Mouse (Mus musculus): Measurements from ENCODE around the gene Dhcr24.

The Dhcr24 gene

DNA sequence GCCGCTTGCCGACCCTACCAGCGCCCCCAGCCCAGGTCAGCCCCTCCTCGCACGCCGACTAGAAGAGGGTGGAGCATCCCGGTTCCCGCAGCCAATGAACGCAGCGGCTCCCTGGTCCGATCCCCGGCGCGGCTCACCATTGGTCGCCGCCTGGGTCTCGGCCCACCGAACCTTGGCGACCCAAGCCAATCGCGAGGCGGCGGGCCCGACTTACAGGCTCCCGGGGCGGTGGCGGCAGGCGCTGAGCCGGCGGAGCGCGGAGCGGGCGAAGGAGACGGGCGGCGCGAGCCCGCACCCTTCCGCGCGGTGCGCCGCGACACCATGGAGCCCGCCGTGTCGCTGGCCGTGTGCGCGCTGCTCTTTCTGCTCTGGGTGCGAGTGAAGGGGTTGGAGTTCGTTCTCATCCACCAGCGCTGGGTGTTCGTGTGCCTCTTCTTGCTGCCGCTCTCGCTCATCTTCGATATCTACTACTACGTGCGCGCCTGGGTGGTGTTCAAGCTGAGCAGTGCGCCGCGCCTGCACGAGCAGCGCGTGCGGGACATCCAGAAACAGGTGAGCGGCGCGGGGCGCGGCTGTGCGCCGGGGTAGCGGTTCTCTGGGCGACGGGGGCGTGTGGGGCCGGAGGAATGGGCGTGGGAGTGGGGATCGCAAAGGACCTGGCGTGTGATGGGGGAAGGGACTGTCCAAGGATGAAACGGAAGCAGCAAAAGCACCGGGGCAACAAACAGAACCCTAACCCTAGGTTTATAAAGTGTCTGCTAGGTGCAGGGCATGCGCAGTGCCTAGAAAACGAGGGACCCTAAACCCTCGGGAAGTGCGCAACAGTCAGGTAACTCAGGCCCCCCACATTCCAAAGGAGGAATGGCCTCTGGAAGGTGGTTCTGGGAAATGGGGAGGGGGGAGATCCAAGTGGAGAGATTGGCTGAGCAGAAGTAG, at the start of gene Dhcr24:
Gene Dhcr24 (plus strand): TSS at position 193 of the 936 bp plus-strand sequence.
- peak; percentile 94 for DNase-seq

GRCm38 (mm10) chr4:106514606-106515005, 46.2 kb upstream of the Dhcr24 start:
- no peak for DNase-seq

DNA sequence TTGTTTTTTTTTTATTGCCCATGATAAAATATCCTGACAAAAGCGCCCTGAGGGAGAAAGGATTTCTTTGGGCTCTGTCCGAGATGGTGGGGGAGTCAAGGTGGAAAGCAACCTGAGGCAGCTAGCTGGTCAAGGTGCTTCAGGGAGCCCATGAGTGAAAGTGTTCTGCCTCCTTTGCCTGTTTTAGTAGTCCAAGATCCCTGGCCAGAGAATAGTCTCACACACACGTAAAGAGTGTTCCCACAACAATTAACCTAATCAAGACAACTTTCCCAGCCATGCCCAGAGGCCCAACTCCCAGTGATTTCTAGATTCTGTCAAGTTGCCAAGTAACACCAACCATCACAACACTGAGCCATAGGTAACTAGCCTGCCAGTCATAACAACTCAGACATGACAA, 38.3 kb upstream of the Dhcr24 start:
- no peak for DNase-seq

GRCm38 (mm10) chr4:106524131-106524530, 36.7 kb upstream of the Dhcr24 start:
- DNase-seq = no peak

DNA sequence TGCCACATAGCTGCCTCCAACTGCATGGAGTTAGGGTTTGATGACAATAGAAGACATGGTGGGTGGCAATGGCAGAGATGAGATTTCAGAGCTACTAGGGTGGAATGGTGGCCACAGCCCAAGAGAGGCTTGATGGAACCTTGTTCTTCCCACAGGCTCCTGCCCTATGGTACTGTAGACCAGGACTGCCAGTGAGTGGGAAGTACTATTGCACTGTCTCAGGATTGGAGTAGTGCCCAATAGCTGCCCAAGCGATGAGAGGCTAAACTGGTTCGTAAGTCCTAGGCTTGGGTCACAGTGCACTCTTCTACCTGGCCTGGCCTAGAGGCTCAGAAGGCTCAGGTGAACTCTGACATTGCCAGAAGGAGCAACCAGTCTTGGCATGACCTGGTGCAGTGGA, 35.8 kb upstream of the Dhcr24 start:
- no peak for DNase-seq

DNA sequence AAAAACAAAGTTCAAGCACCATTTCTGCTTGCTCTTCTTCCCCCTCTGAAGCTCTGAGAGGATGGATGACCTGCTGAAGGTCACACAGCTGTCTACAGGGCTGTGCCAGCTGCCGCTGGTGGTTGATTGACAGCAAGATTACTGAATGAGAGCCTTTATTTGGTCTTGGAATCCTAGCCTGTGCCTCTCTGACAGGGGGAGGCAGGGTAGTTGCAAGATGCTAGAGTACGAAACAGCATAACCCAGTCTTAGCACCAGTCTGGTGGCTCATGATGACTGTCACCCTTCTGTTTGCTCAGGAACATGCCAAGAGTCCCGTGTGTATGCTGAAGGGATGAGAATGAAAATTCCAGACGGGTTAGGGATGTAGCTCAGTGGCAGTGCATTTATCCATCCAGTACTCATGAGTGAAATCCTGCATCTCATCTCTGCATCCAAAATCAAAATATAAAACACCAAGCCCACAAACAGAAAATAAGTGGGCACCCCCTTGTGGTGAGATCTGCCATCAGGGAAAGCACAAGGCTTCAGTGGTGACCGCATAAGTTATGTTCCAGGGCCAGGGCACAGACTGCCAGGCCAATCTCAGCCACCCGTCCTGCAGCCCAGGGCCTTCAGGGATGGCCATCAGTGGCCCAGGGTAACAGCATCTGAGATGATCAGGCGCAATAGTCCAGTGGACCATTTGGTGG, 32.8 kb upstream of the Dhcr24 start:
- no peak for DNase-seq

GRCm38 (mm10) chr4:106529375-106530112, 31.3 kb upstream of the Dhcr24 start:
- peak; percentile 93 for DNase-seq

- DNase-seq = no peak
Measured at GRCm38 (mm10) chr4:106530113-106530482, 30.7 kb upstream of the Dhcr24 start.

DNA sequence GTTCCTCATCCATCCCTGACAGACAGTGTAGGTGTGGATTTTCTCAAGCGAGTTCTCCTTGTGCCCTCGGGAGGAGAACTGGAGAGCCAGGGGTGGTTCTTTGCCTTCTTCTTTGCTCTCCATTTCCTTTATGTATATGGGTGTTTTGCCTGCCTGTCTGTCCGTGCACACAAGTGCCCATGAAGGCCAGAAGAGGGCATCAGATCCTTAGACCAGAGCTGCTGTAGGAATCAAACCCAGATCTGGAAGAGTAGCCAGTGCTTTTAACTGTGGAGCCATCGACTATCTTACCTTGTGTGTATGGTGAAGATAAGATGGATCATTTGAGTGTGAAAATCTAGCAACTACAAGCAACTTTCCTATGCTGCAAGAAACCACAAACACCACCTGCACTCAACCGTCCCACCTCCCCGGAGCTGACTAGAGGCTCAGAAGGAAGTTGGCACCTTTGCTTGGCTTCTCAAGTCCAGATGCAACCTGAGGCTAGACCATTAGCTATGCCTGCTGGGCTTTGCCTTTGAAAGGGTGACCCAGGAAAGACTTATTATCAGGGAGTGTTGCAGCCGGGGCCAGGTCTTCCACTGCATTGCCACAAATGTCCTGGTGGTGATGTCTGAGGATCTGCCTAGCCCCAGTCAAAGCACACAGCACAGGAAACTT, 27.3 kb upstream of the Dhcr24 start:
- DNase-seq = peak; percentile 52

- DNase-seq = no peak
Measured at GRCm38 (mm10) chr4:106534256-106534655, 26.6 kb upstream of the Dhcr24 start.

GRCm38 (mm10) chr4:106539756-106540155, 21.1 kb upstream of the Dhcr24 start:
- peak; percentile 66 for DNase-seq

DNA sequence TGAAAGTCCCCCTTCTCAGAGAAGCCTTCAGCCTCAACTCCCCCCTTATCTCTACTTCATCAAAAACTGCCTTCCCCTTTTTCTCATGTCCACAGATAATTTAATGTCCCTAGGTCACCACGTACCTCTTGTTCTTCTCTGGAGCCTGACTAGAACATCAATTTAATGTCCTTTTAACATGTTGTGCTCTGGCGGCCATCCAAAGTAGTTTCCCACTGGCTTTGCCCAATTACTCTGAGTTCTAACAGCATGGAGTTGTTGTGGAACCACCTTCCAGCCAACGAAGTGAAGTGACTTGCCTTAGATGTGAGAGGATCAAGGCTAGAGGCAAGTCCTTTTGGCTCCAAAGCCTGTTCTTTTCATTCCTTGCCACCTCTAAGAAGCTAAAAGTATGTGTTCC, 19.3 kb upstream of the Dhcr24 start:
- peak; percentile 48 for DNase-seq

GRCm38 (mm10) chr4:106542211-106542610, 18.6 kb upstream of the Dhcr24 start:
- DNase-seq = peak; percentile 87

- no peak for DNase-seq
Measured at GRCm38 (mm10) chr4:106545817-106546373, 14.9 kb upstream of the Dhcr24 start.

- peak; percentile 69 for DNase-seq
Measured at GRCm38 (mm10) chr4:106546896-106547295, 13.9 kb upstream of the Dhcr24 start.

DNA sequence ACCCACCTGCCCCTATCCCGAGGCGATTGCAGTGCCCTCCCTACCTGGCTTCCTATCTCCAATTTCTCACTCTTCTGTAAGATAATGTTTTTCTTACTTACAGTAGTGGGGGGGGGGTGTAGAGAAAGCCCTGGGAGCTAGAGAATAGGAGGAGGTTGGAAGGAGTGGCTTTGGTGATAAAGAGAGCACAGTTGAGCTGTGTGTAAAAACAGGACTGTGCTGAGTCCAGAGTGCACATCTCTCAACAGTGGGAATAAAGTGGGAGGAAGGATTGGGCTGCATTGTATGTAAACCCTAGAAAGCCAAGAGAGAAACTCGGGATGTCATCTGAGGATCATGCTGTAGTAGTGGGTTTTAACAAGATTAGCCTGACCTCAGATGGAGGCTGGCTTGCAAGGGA, 12.7 kb upstream of the Dhcr24 start:
- no peak for DNase-seq

GRCm38 (mm10) chr4:106550516-106551166, 10.2 kb upstream of the Dhcr24 start:
- DNase-seq = no peak

GRCm38 (mm10) chr4:106557262-106557661, 3.6 kb upstream of the Dhcr24 start:
- DNase-seq = peak; percentile 70

GRCm38 (mm10) chr4:106557978-106558377, 2.9 kb upstream of the Dhcr24 start:
- DNase-seq = peak; percentile 77

DNA sequence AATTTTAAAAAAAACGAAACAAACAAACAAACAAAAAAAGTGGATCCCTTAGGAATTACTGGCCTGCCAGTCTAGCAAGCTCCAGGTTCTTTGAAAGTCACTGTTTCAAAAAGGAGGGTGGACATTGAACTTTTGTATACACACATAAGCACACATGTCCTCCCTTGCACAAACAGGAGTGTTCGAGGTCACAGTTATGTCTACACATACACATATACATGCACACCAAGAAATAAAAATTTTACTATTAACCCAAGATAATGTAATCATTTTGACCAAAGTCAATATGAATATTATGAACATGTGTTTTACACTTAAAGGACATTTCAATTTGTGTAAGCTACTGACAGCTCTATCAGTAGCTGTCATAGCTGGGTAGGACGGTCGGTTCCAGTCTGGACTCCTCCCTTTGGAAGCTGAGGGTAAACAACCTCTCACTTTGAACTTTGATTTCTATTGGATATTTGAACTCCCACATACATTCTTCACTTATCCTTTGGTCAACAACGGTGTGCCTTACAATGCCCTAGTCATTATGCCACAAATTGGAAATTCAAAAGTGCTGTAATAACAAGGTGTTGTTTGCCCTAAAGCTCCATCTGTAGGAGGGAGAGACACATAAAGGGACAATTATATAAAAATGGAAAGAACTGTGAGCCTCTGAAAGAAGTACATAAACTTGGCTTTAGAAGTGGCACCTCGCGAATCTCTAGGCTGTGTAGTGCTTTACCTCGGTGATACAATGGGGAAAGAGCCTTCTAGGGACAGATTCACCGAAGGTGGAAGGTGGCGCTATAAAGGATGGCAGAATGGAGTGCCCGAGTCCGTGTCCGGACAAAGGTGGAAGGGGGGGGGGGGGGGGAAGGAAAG, 1.3 kb upstream of the Dhcr24 start:
- DNase-seq = no peak

Data from kidney, adult 9 months (tissue).